Mouse (Mus musculus) liver, postnatal 0 days (tissue): ENCODE data around the gene Cpne5. TPM values are rescaled to one million over a fixed set of nuclear protein-coding genes. Genes with fewer than 3 reads are reported as not detected.

ENCODE experiments used
- ATAC-seq: fragments of 200-750 bp; cut with Nextera tagmentation; 2 replicates; pipeline ENCODE4 v1.8.0; 2017; ENCODE audit warnings: mild to moderate bottlenecking, moderate library complexity
- DNase-seq: peaks from one replicate; pipeline ENCODE4 v3.0.0-alpha.2; 2016
- H3K27ac ChIP-seq: fragments of 300-500 bp; sonication (generic); 2 replicates; pipeline ENCODE4 v1.5.1; 2014; ENCODE audit warnings: antibody characterized with exemption, moderate library complexity, mild to moderate bottlenecking, low read depth
- H3K27me3 ChIP-seq: fragments of 300-500 bp; sonication (generic); 2 replicates; pipeline ENCODE4 v1.6.1; 2014; ENCODE audit warnings: low read length, control low read depth, mixed read lengths; ENCODE audit not compliant: insufficient read depth
- H3K36me3 ChIP-seq: fragments of 300-500 bp; sonication (generic); replicated peaks from 2 replicates; pipeline ENCODE4 v1.6.1; 2014; ENCODE audit warnings: mild to moderate bottlenecking, control low read depth, low read length, moderate library complexity, mixed read lengths; ENCODE audit not compliant: insufficient read depth
- H3K4me1 ChIP-seq: fragments of 300-500 bp; sonication (generic); 2 replicates; pipeline ENCODE4 v1.6.1; 2014; ENCODE audit warnings: antibody characterized with exemption, mild to moderate bottlenecking, control low read depth; ENCODE audit not compliant: insufficient read depth
- H3K4me2 ChIP-seq: fragments of 300-500 bp; sonication (generic); 2 replicates; pipeline ENCODE4 v1.6.1; 2014; ENCODE audit warnings: low read depth, mild to moderate bottlenecking, low read length, moderate library complexity, mixed read lengths
- H3K4me3 ChIP-seq: fragments of 300-500 bp; sonication (generic); 2 replicates; pipeline ENCODE4 v1.5.1; 2014; ENCODE audit warnings: low read depth, low read length
- H3K9ac ChIP-seq: fragments of 300-500 bp; sonication (generic); replicated peaks from 2 replicates; pipeline ENCODE4 v1.6.1; 2014; ENCODE audit warnings: mild to moderate bottlenecking, moderate library complexity
- H3K9me3 ChIP-seq: fragments of 300-500 bp; sonication (generic); 2 replicates; pipeline ENCODE4 v1.6.1; 2016; ENCODE audit warnings: mild to moderate bottlenecking, control low read depth, low read length, mixed read lengths
- CTCF ChIP-seq: sonication (generic); IDR thresholded peaks from 2 replicates; pipeline ENCODE4 v1.5.1; 2016; ENCODE audit warnings: antibody characterized with exemption, low read depth
- EP300 ChIP-seq: IDR thresholded peaks from 2 replicates; pipeline ENCODE4 v1.6.1; 2016; ENCODE audit warnings: antibody characterized with exemption, low read depth, mild to moderate bottlenecking
- WGBS: fragments of 180-500 bp; shearing (Covaris S2); extraction: QIAGEN DNeasy Blood & Tissue Kit; methylation state at CpG from one replicate; pipeline ENCODE4 v1.1.7; 2014; ENCODE audit not compliant: insufficient replicate concordance; 5-methylcytosine and 5-hydroxymethylcytosine counted together
- polyA plus RNA-seq: library from polyadenylated mRNA; unstranded; fragments of >200 nt; fragmentation: Nextera tagmentation; extraction: Ambion mirVana; gene quantifications from 2 replicates; pipeline ENCODE4 v1.2.1, GENCODE M21; 2015

Cpne5 gene
- polyA plus RNA-seq, 1 experiment from 2014 or later: 0.46 TPM

- 79% methylated on average over 6 of the region's 6 CpGs for WGBS
- DNase-seq (no peak), ATAC-seq (no peak)
- Histone ChIP-seq H3K36me3 (no peaks in the 10 kb centered on the region), H3K9me3 (no peaks in the 10 kb centered on the region), H3K4me2 (no peak overlapping the region), H3K27me3 (no peaks in the 10 kb centered on the region), H3K27ac (no peak overlapping the region), H3K4me1 (0 out of 2 replicates have a peak, but pooled peaks cover 3% of the 10 kb centered on the region), H3K4me3 (no peak overlapping the region), H3K9ac (no peak overlapping the region)
- TF ChIP-seq EP300 (no peak), CTCF (no peak)
These were observed 58.0 kb downstream of the Cpne5 start for GRCm38 (mm10) chr17:29179917-29180316.

GRCm38 (mm10) chr17:29178503-29179059 is 59.4 kb downstream of the Cpne5 start:
- no peak overlapping the region for H3K27ac ChIP-seq
- no peak overlapping the region for H3K9ac ChIP-seq
- H3K4me1 ChIP-seq: 0 out of 2 replicates have a peak, but pooled peaks cover 3% of the 10 kb centered on the region
- 74% methylated on average over 9 of the region's 9 CpGs for WGBS
- TF ChIP-seq CTCF (no peak), EP300 (no peak)
- no peaks in the 10 kb centered on the region for H3K9me3 ChIP-seq
- no peak overlapping the region for H3K4me3 ChIP-seq
- peak; percentile 35 for DNase-seq
- H3K36me3 ChIP-seq: no peaks in the 10 kb centered on the region
- no peaks in the 10 kb centered on the region for H3K27me3 ChIP-seq
- no peak overlapping the region for H3K4me2 ChIP-seq
- no peak for ATAC-seq

- ATAC-seq (peak; percentile 53; the same call in 1 of the 2 replicates), DNase-seq (peak; percentile 75)
- Histone ChIP-seq H3K36me3 (no peaks in the 10 kb centered on the region), H3K4me2 (no peak overlapping the region), H3K9ac (no peak overlapping the region), H3K27ac (no peak overlapping the region), H3K4me3 (no peak overlapping the region), H3K27me3 (no peaks in the 10 kb centered on the region), H3K4me1 (peaks cover 3% of the 10 kb centered on the region; the same call in 1 of the 2 replicates), H3K9me3 (no peaks in the 10 kb centered on the region)
- TF ChIP-seq CTCF (peak; percentile 76), EP300 (no peak)
- 28% methylated on average over 9 of the region's 9 CpGs for WGBS
These were observed 61.3 kb downstream of the Cpne5 start for GRCm38 (mm10) chr17:29176391-29177267.

- Histone ChIP-seq H3K4me1 (peaks cover 5% of the 10 kb centered on the region), H3K4me2 (no peak overlapping the region), H3K36me3 (no peaks in the 10 kb centered on the region), H3K4me3 (no peak overlapping the region), H3K9me3 (no peaks in the 10 kb centered on the region), H3K9ac (no peak overlapping the region), H3K27me3 (no peaks in the 10 kb centered on the region), H3K27ac (no peak overlapping the region)
- DNase-seq (no peak), ATAC-seq (no peak)
- TF ChIP-seq CTCF (no peak), EP300 (no peak)
- WGBS: 38% methylated on average over 3 of the region's 3 CpGs
These were observed 62.3 kb downstream of the Cpne5 start for GRCm38 (mm10) chr17:29175693-29176092.

- Histone ChIP-seq H3K27ac (no peak overlapping the region), H3K4me1 (peaks cover 10% of the 10 kb centered on the region), H3K9me3 (no peaks in the 10 kb centered on the region), H3K4me3 (no peak overlapping the region), H3K9ac (no peak overlapping the region), H3K4me2 (no peak overlapping the region), H3K27me3 (no peaks in the 10 kb centered on the region), H3K36me3 (no peaks in the 10 kb centered on the region)
- DNase-seq (no peak), ATAC-seq (no peak)
- no peak for TF ChIP-seq CTCF
- TF ChIP-seq EP300: no peak
- WGBS: 79% methylated on average over 8 of the region's 8 CpGs
These were observed 64.8 kb downstream of the Cpne5 start for GRCm38 (mm10) chr17:29173165-29173564.

GRCm38 (mm10) chr17:29172062-29172461 is 65.9 kb downstream of the Cpne5 start:
- peak overlapping the region; percentile 59 for H3K27ac ChIP-seq
- no peak for TF ChIP-seq CTCF
- 0 out of 2 replicates have a peak, but pooled peaks have one; percentile 28 for TF ChIP-seq EP300
- H3K4me3 ChIP-seq: no peak overlapping the region
- no peaks in the 10 kb centered on the region for H3K36me3 ChIP-seq
- peak; percentile 66 for DNase-seq
- H3K4me1 ChIP-seq: peaks cover 14% of the 10 kb centered on the region
- H3K9ac ChIP-seq: no peak overlapping the region; the same call in 1 of the 2 replicates
- peak overlapping the region; percentile 26; the same call in 1 of the 2 replicates for H3K4me2 ChIP-seq
- no peak for ATAC-seq
- H3K9me3 ChIP-seq: no peaks in the 10 kb centered on the region
- H3K27me3 ChIP-seq: no peaks in the 10 kb centered on the region
- 14% methylated on average over 10 of the region's 10 CpGs for WGBS
